Comparison of ENCODE assay signal across 13 mouse cellular contexts in genomic region chr1:120604431-120605142, GRCm38 (mm10). TPM values are rescaled to one million over a fixed set of nuclear protein-coding genes. Genes with fewer than 3 reads are reported as not detected.
DNase-seq lines count a peak whose midpoint lies in the region; ATAC-seq and TF ChIP-seq lines count a peak whose summit lies in the region.
"Had no signal": no experiment of that assay in that cellular context is flagged by ENCODE, and none has a peak within 500 bp of the region (broad histone marks: within the 10 kb centered on the region; RNA-seq: fewer than 3 reads in every experiment).

No protein-coding gene starts in this region.

- H3K36me3 ChIP-seq in forebrain, embryonic 10.5 days (replicated peaks) = no peaks in the 10 kb centered on the region
- H3K36me3 ChIP-seq in forebrain, postnatal 0 days (ENCODE audit: insufficient read depth) = no peaks in the 10 kb centered on the region
- H3K36me3 ChIP-seq in hindbrain, embryonic 10.5 days = no peaks in the 10 kb centered on the region
- no peaks in the 10 kb centered on the region for H3K36me3 ChIP-seq in limb, embryonic 15.5 days
- H3K36me3 ChIP-seq in neural tube, embryonic 13.5 days = no peaks in the 10 kb centered on the region
- no peaks in the 10 kb centered on the region for H3K36me3 ChIP-seq in liver, embryonic 12.5 days
- H3K36me3 ChIP-seq: forebrain, embryonic 12.5 days had no signal

- no peak for ATAC-seq in forebrain, postnatal 0 days
- ATAC-seq in limb, embryonic 15.5 days (ENCODE audit: insufficient number of reproducible peaks, low FRiP score, low TSS enrichment, low read depth) = no peak
- no peak for ATAC-seq in neural tube, embryonic 13.5 days (ENCODE audit: low read depth)
- no peak for ATAC-seq in liver, embryonic 12.5 days

- H3K27me3 ChIP-seq in forebrain, embryonic 10.5 days (ENCODE audit: poor library complexity, severe bottlenecking) = peaks cover 100% of the 10 kb centered on the region
- H3K27me3 ChIP-seq in forebrain, postnatal 0 days (ENCODE audit: insufficient read depth, low read length) = peaks cover 63% of the 10 kb centered on the region
- H3K27me3 ChIP-seq in hindbrain, embryonic 10.5 days (ENCODE audit: insufficient read depth, poor library complexity, severe bottlenecking) = peaks cover 98% of the 10 kb centered on the region
- peaks cover 86% of the 10 kb centered on the region for H3K27me3 ChIP-seq in limb, embryonic 15.5 days
- peaks cover 93% of the 10 kb centered on the region for H3K27me3 ChIP-seq in neural tube, embryonic 13.5 days
- H3K27me3 ChIP-seq in liver, embryonic 12.5 days (replicated peaks) = peaks cover 100% of the 10 kb centered on the region

- no peaks in the 10 kb centered on the region for H3K9me3 ChIP-seq in forebrain, embryonic 10.5 days
- H3K9me3 ChIP-seq in forebrain, postnatal 0 days (ENCODE audit: low read length) = no peaks in the 10 kb centered on the region
- H3K9me3 ChIP-seq in hindbrain, embryonic 10.5 days = no peaks in the 10 kb centered on the region
- H3K9me3 ChIP-seq in limb, embryonic 15.5 days = no peaks in the 10 kb centered on the region
- no peaks in the 10 kb centered on the region for H3K9me3 ChIP-seq in neural tube, embryonic 13.5 days
- H3K9me3 ChIP-seq in liver, embryonic 12.5 days (replicated peaks) = no peaks in the 10 kb centered on the region
- H3K9me3 ChIP-seq: forebrain, embryonic 12.5 days had no signal

- H3K27ac ChIP-seq in forebrain, embryonic 10.5 days = no peak overlapping the region
- no peak overlapping the region for H3K27ac ChIP-seq in forebrain, postnatal 0 days (ENCODE audit: low read depth, low read length)
- H3K27ac ChIP-seq in hindbrain, embryonic 10.5 days = peak overlapping the region; percentile 90
- peak overlapping the region; percentile 0; the same call in 1 of the 2 replicates for H3K27ac ChIP-seq in limb, embryonic 15.5 days
- no peak overlapping the region for H3K27ac ChIP-seq in neural tube, embryonic 13.5 days (replicated peaks)
- H3K27ac ChIP-seq in liver, embryonic 12.5 days = no peak overlapping the region
- H3K27ac ChIP-seq: forebrain, embryonic 12.5 days; liver, embryonic 14.5 days; macrophage had no signal

- H3K4me3 ChIP-seq in forebrain, embryonic 10.5 days = no peak overlapping the region; the same call in 1 of the 2 replicates
- no peak overlapping the region for H3K4me3 ChIP-seq in forebrain, postnatal 0 days (ENCODE audit: low read depth, low read length)
- peak overlapping the region; percentile 66 for H3K4me3 ChIP-seq in hindbrain, embryonic 10.5 days
- peak overlapping the region; percentile 53 for H3K4me3 ChIP-seq in limb, embryonic 15.5 days
- peak overlapping the region; percentile 41 for H3K4me3 ChIP-seq in neural tube, embryonic 13.5 days
- H3K4me3 ChIP-seq in liver, embryonic 12.5 days = no peak overlapping the region

- H3K4me1 ChIP-seq in forebrain, embryonic 10.5 days = peaks cover 38% of the 10 kb centered on the region
- H3K4me1 ChIP-seq in forebrain, postnatal 0 days (ENCODE audit: insufficient read depth) = 0 out of 2 replicates have a peak, but pooled peaks cover 2% of the 10 kb centered on the region
- H3K4me1 ChIP-seq in hindbrain, embryonic 10.5 days (replicated peaks) = peaks cover 39% of the 10 kb centered on the region
- peaks cover 25% of the 10 kb centered on the region for H3K4me1 ChIP-seq in limb, embryonic 15.5 days
- H3K4me1 ChIP-seq in neural tube, embryonic 13.5 days (replicated peaks) = peaks cover 20% of the 10 kb centered on the region
- peaks cover 9% of the 10 kb centered on the region for H3K4me1 ChIP-seq in liver, embryonic 12.5 days

- under 1% methylated on average over 30 of the region's 30 CpGs for WGBS in forebrain, embryonic 10.5 days
- WGBS in forebrain, postnatal 0 days = 8% methylated on average over 30 of the region's 30 CpGs
- under 1% methylated on average over 30 of the region's 30 CpGs for WGBS in hindbrain, embryonic 10.5 days
- 18% methylated on average over 30 of the region's 30 CpGs for WGBS in limb, embryonic 15.5 days
- WGBS in neural tube, embryonic 13.5 days = 3% methylated on average over 30 of the region's 30 CpGs
- WGBS in liver, embryonic 12.5 days (ENCODE audit: insufficient replicate concordance) = 5% methylated on average over 29 of the region's 30 CpGs

- no peak overlapping the region for H3K9ac ChIP-seq in forebrain, postnatal 0 days
- no peak overlapping the region for H3K9ac ChIP-seq in limb, embryonic 15.5 days
- peak overlapping the region; percentile 55 for H3K9ac ChIP-seq in neural tube, embryonic 13.5 days
- no peak overlapping the region for H3K9ac ChIP-seq in liver, embryonic 12.5 days
- H3K9ac ChIP-seq: liver, embryonic 14.5 days had no signal

- peak; percentile 50 for DNase-seq in forebrain, embryonic 10.5 days (ENCODE audit: extremely low spot score, low spot score)
- no peak for DNase-seq in forebrain, postnatal 0 days
- DNase-seq in hindbrain, embryonic 10.5 days (ENCODE audit: low spot score) = peak; percentile 53
- DNase-seq in frontal cortex, adult 2 months (ENCODE audit: extremely low spot score in 1 of 2, low spot score in 1 of 2) = no peak
- no peak for DNase-seq in right cerebral cortex, postnatal 25 days
- DNase-seq: kidney, postnatal 10 days had no signal

- TF ChIP-seq CTCF in forebrain, postnatal 0 days (IDR thresholded peaks at IDR 0.05; ENCODE audit: low read depth) = no peak

- no peak overlapping the region for H3K4me2 ChIP-seq in forebrain, postnatal 0 days (ENCODE audit: low read depth)
- H3K4me2 ChIP-seq in limb, embryonic 15.5 days = peak overlapping the region; percentile 10
- H3K4me2 ChIP-seq in neural tube, embryonic 13.5 days = peak overlapping the region; percentile 25; the same call in 1 of the 2 replicates
- no peak overlapping the region for H3K4me2 ChIP-seq in liver, embryonic 12.5 days

RNA-seq across cellular contexts. Expression of gene En1, which starts 2.4 kb away (rescaled TPM):
- 0.10 TPM in 2 replicates for polyA plus RNA-seq in forebrain, embryonic 10.5 days (2016; fragmentation: Nextera tagmentation; extraction: Ambion mirVana)
- 0.29 and 0.92 TPM in 2 replicates for total RNA-seq in forebrain, postnatal 0 days (2014; rRNA removed)
- polyA plus RNA-seq in forebrain, postnatal 0 days (2015; fragmentation: Nextera tagmentation; extraction: Ambion mirVana) = 0.05 and 0.18 TPM in 2 replicates
- 3.5 and 3.8 TPM in 2 replicates for polyA plus RNA-seq in hindbrain, embryonic 10.5 days (2016; fragmentation: Nextera tagmentation; extraction: Ambion mirVana)
- 4.2 and 4.5 TPM in 2 replicates for polyA plus RNA-seq in limb, embryonic 15.5 days (2015; fragmentation: Nextera tagmentation; extraction: Ambion mirVana)
- polyA plus RNA-seq in neural tube, embryonic 13.5 days (2015; fragmentation: Nextera tagmentation; extraction: Ambion mirVana) = 1.4 and 1.6 TPM in 2 replicates
- polyA plus RNA-seq in frontal cortex, adult 2 months (2012; rRNA removed) = not detected in 2 replicates
- 0.05 and 0.10 TPM in 2 replicates for polyA plus RNA-seq in liver, embryonic 12.5 days (2016; fragmentation: Nextera tagmentation; extraction: Ambion mirVana)
- polyA plus RNA-seq: gonadal fat pad, adult 2 months; macrophage had no signal

Comparison
In these comparisons a context has a peak if more than half of its experiments do, and no peak if none do; other contexts are left out.
1. DNase-seq: peak in forebrain, embryonic 10.5 days (single experiment) and hindbrain, embryonic 10.5 days (single experiment); none in forebrain, postnatal 0 days (single experiment), frontal cortex, adult 2 months (0 of 2) and right cerebral cortex, postnatal 25 days (single experiment).
2. H3K27ac ChIP-seq: peak in hindbrain, embryonic 10.5 days (single experiment) and limb, embryonic 15.5 days (single experiment); none in forebrain, embryonic 10.5 days (single experiment), forebrain, postnatal 0 days (single experiment), neural tube, embryonic 13.5 days (single experiment) and liver, embryonic 12.5 days (single experiment).
3. H3K4me3 ChIP-seq: peak in hindbrain, embryonic 10.5 days (single experiment), limb, embryonic 15.5 days (single experiment) and neural tube, embryonic 13.5 days (single experiment); none in forebrain, embryonic 10.5 days (single experiment), forebrain, postnatal 0 days (single experiment) and liver, embryonic 12.5 days (single experiment).
4. H3K4me2 ChIP-seq: peak in limb, embryonic 15.5 days (single experiment) and neural tube, embryonic 13.5 days (single experiment); none in forebrain, postnatal 0 days (single experiment) and liver, embryonic 12.5 days (single experiment).